Mouse (Mus musculus) E14TG2a.4 (cell line): ENCODE results near the gene Galnt10.

Experiments used
- CTCF ChIP-seq: conservative IDR thresholded peaks from 2 replicates; pipeline ENCODE4 v1.5.1; 2014; ENCODE audit warnings: low read length
- NANOG ChIP-seq: IDR thresholded peaks from 2 replicates; pipeline ENCODE4 v1.6.1; 2014; ENCODE audit warnings: borderline replicate concordance, low read length, mixed read lengths
- POU5F1 ChIP-seq: IDR thresholded peaks from 2 replicates; pipeline ENCODE4 v1.6.1; 2014; ENCODE audit warnings: low read length, borderline replicate concordance

DNA sequence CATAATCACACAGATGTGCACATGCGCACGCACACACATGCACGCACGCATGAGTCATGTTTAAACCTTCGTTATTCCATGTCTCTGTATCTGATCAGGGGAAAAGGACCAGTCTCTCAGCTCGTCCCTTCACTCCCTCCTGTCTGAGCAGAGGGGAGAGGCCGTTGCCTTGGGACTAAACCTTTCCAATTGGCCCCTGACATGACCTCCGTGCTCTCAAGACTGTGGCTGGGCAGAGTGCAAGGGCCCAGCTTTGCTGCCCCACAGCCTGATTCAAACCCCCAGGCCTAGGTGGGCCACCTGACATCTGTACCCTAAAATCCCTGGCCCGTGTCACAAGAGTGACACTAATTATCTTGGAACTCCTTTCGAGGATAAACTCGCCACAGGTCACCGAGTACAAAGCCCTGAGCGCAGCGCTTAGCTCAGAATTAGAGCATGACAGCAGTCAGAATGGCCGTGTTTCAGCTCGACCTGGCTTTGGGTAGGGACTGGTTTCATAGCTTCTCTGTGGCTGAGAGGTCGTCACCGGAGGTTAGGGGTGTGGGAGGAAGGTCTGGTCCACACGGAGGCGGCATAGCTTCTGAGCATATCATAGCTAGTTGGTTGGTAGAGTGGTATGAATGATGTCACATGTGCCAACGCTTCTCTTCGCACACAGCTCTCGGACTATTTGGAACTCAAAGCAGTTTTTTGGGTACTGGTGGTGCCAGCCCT lies 7.1 kb downstream of the Galnt10 start:
- no peak for TF ChIP-seq CTCF
- TF ChIP-seq POU5F1 = no peak
- no peak for TF ChIP-seq NANOG
